Mouse (Mus musculus): ENCODE data around the gene Tubgcp3. TPM values are rescaled to one million over a fixed set of nuclear protein-coding genes. Genes with fewer than 3 reads are reported as not detected.
"Not testable (repeated sequence)": the region's sequence is repeated elsewhere in the genome, so short reads cannot be mapped to it uniquely, and the experiment has no call there.

Tubgcp3 gene
- polyA plus RNA-seq, 1 experiment from 2014 or later: 37.5 TPM

- Histone ChIP-seq H3K9me3 (no peaks in the 10 kb centered on the region), H3K4me3 (replicated peaks) (no peak overlapping the region), H3K9ac (no peak overlapping the region), H3K4me2 (replicated peaks) (no peak overlapping the region), H3K36me3 (peaks cover 35% of the 10 kb centered on the region), H3K4me1 (replicated peaks) (no peaks in the 10 kb centered on the region), H3K27me3 (replicated peaks) (no peaks in the 10 kb centered on the region), H3K27ac (no peak overlapping the region)
- WGBS: 75% methylated on average over 2 of the region's 2 CpGs
- ATAC-seq: no peak
Observed at GRCm38 (mm10) chr8:12635366-12635765, 36.7 kb downstream of the Tubgcp3 start.

- Histone ChIP-seq H3K9me3 (no peaks in the 10 kb centered on the region), H3K4me1 (replicated peaks) (no peaks in the 10 kb centered on the region), H3K27me3 (replicated peaks) (no peaks in the 10 kb centered on the region), H3K36me3 (peaks cover 14% of the 10 kb centered on the region; the same call in 1 of the 2 replicates), H3K4me2 (replicated peaks) (no peak overlapping the region), H3K9ac (no peak overlapping the region), H3K4me3 (replicated peaks) (no peak overlapping the region), H3K27ac (no peak overlapping the region)
- WGBS: 36% methylated on average over 3 of the region's 3 CpGs
- ATAC-seq: peak; percentile 63; the same call in 1 of the 2 replicates
Observed at GRCm38 (mm10) chr8:12629079-12629478, 43.0 kb downstream of the Tubgcp3 start.

- no peak overlapping the region for H3K27ac ChIP-seq
- H3K4me2 ChIP-seq (replicated peaks): no peak overlapping the region
- peaks cover 27% of the 10 kb centered on the region for H3K36me3 ChIP-seq
- no peaks in the 10 kb centered on the region for H3K27me3 ChIP-seq (replicated peaks)
- no peaks in the 10 kb centered on the region for H3K9me3 ChIP-seq
- H3K9ac ChIP-seq: no peak overlapping the region
- no peak for ATAC-seq
- no peaks in the 10 kb centered on the region for H3K4me1 ChIP-seq (replicated peaks)
- H3K4me3 ChIP-seq (replicated peaks): no peak overlapping the region
- 74% methylated on average over 5 of the region's 5 CpGs for WGBS
Observed at GRCm38 (mm10) chr8:12625890-12626289, 46.2 kb downstream of the Tubgcp3 start.

- Histone ChIP-seq H3K9ac (no peak overlapping the region), H3K9me3 (no peaks in the 10 kb centered on the region), H3K27ac (no peak overlapping the region), H3K4me1 (replicated peaks) (no peaks in the 10 kb centered on the region), H3K36me3 (peaks cover 29% of the 10 kb centered on the region), H3K4me3 (replicated peaks) (no peak overlapping the region), H3K4me2 (replicated peaks) (no peak overlapping the region), H3K27me3 (replicated peaks) (no peaks in the 10 kb centered on the region)
- ATAC-seq: no peak
- WGBS: 95% methylated on average over 18 of the region's 18 CpGs
Observed at GRCm38 (mm10) chr8:12621550-12622222, 50.4 kb downstream of the Tubgcp3 start.

GRCm38 (mm10) chr8:12617369-12617768 lies 54.7 kb downstream of the Tubgcp3 start:
- not testable (repeated sequence) for H3K27ac ChIP-seq
- peaks cover 22% of the 10 kb centered on the region for H3K36me3 ChIP-seq
- 82% methylated on average over 3 of the region's 3 CpGs for WGBS

GRCm38 (mm10) chr8:12613201-12613600 lies 58.8 kb downstream of the Tubgcp3 start:
- Histone ChIP-seq H3K4me2 (replicated peaks) (no peak overlapping the region), H3K36me3 (peaks cover 5% of the 10 kb centered on the region; the same call in 1 of the 2 replicates), H3K27ac (no peak overlapping the region), H3K9ac (no peak overlapping the region), H3K9me3 (no peaks in the 10 kb centered on the region), H3K4me1 (replicated peaks) (no peaks in the 10 kb centered on the region), H3K27me3 (replicated peaks) (no peaks in the 10 kb centered on the region), H3K4me3 (replicated peaks) (no peak overlapping the region)
- no peak for ATAC-seq
- 80% methylated on average over 7 of the region's 7 CpGs for WGBS

More at GRCm38 (mm10) chr8:12617369-12617768, 54.7 kb downstream of the Tubgcp3 start:
- H3K9ac ChIP-seq; H3K9me3 ChIP-seq; ATAC-seq; H3K4me3 ChIP-seq (replicated peaks); H3K4me1 ChIP-seq (replicated peaks); H3K4me2 ChIP-seq (replicated peaks); H3K27me3 ChIP-seq (replicated peaks): not testable (repeated sequence)

- no peaks in the 10 kb centered on the region for H3K9me3 ChIP-seq
- no peak overlapping the region for H3K9ac ChIP-seq
- H3K36me3 ChIP-seq: no peaks in the 10 kb centered on the region
- no peak overlapping the region for H3K4me2 ChIP-seq (replicated peaks)
- H3K4me1 ChIP-seq (replicated peaks): no peaks in the 10 kb centered on the region
- WGBS: 52% methylated on average over 12 of the region's 12 CpGs
- peak; percentile 35; the same call in 1 of the 2 replicates for ATAC-seq
- H3K27ac ChIP-seq: no peak overlapping the region
- no peak overlapping the region for H3K4me3 ChIP-seq (replicated peaks)
- no peaks in the 10 kb centered on the region for H3K27me3 ChIP-seq (replicated peaks)
Observed at GRCm38 (mm10) chr8:12609752-12610449, 62.1 kb downstream of the Tubgcp3 start.

GRCm38 (mm10) chr8:12608810-12609209 lies 63.2 kb downstream of the Tubgcp3 start:
- no peak overlapping the region for H3K27ac ChIP-seq
- no peaks in the 10 kb centered on the region for H3K27me3 ChIP-seq (replicated peaks)
- H3K9me3 ChIP-seq: no peaks in the 10 kb centered on the region
- no peak overlapping the region for H3K4me2 ChIP-seq (replicated peaks)
- H3K4me1 ChIP-seq (replicated peaks): no peaks in the 10 kb centered on the region
- no peaks in the 10 kb centered on the region for H3K36me3 ChIP-seq
- H3K9ac ChIP-seq: no peak overlapping the region
- 75% methylated on average over 10 of the region's 10 CpGs for WGBS
- no peak for ATAC-seq
- no peak overlapping the region for H3K4me3 ChIP-seq (replicated peaks)

GRCm38 (mm10) chr8:12607223-12607622 lies 64.8 kb downstream of the Tubgcp3 start:
- WGBS: 23% methylated on average over 6 of the region's 6 CpGs
- peak; percentile 65 for ATAC-seq
- H3K9ac ChIP-seq: no peak overlapping the region
- H3K27me3 ChIP-seq (replicated peaks): no peaks in the 10 kb centered on the region
- no peak overlapping the region for H3K27ac ChIP-seq
- H3K4me2 ChIP-seq (replicated peaks): no peak overlapping the region
- no peaks in the 10 kb centered on the region for H3K36me3 ChIP-seq
- H3K4me1 ChIP-seq (replicated peaks): no peaks in the 10 kb centered on the region
- no peak overlapping the region for H3K4me3 ChIP-seq (replicated peaks)
- no peaks in the 10 kb centered on the region for H3K9me3 ChIP-seq

- Histone ChIP-seq H3K9ac (no peak overlapping the region), H3K4me1 (replicated peaks) (no peaks in the 10 kb centered on the region), H3K9me3 (no peaks in the 10 kb centered on the region), H3K4me2 (replicated peaks) (no peak overlapping the region), H3K36me3 (no peaks in the 10 kb centered on the region), H3K27ac (no peak overlapping the region), H3K27me3 (replicated peaks) (no peaks in the 10 kb centered on the region), H3K4me3 (replicated peaks) (no peak overlapping the region)
- WGBS: 83% methylated on average over 5 of the region's 5 CpGs
- ATAC-seq: no peak
Observed at GRCm38 (mm10) chr8:12583785-12584184, 88.3 kb downstream of the Tubgcp3 start.

- H3K4me3 ChIP-seq (replicated peaks); ATAC-seq; H3K4me2 ChIP-seq (replicated peaks); H3K27ac ChIP-seq; H3K9ac ChIP-seq; H3K4me1 ChIP-seq (replicated peaks); H3K36me3 ChIP-seq; H3K27me3 ChIP-seq (replicated peaks); H3K9me3 ChIP-seq: not testable (repeated sequence)
- 76% methylated on average over 19 of the region's 19 CpGs for WGBS
Observed at GRCm38 (mm10) chr8:12579339-12579999, 92.6 kb downstream of the Tubgcp3 start.

- WGBS: 77% methylated on average over 6 of the region's 6 CpGs
- H3K27ac ChIP-seq: no peak overlapping the region
Observed at GRCm38 (mm10) chr8:12576739-12577138, 95.3 kb downstream of the Tubgcp3 start.

More at GRCm38 (mm10) chr8:12576739-12577138, 95.3 kb downstream of the Tubgcp3 start:
- H3K9me3 ChIP-seq: no peaks in the 10 kb centered on the region
- H3K4me2 ChIP-seq (replicated peaks): no peak overlapping the region
- no peaks in the 10 kb centered on the region for H3K36me3 ChIP-seq
- no peaks in the 10 kb centered on the region; the same call in none of the 2 replicates for H3K27me3 ChIP-seq (replicated peaks)
- no peak overlapping the region for H3K4me3 ChIP-seq (replicated peaks)
- no peak overlapping the region for H3K9ac ChIP-seq
- ATAC-seq: no peak
- H3K4me1 ChIP-seq (replicated peaks): no peaks in the 10 kb centered on the region
